Mouse (Mus musculus) embryonic facial prominence, embryonic 14.5 days (tissue): Measurements from ENCODE around the gene Slc35b2. TPM values are rescaled to one million over a fixed set of nuclear protein-coding genes. Genes with fewer than 3 reads are reported as not detected.
A peak's percentile ranks its signal among the peaks of the same experiment; 100 is the strongest.

Source experiments
- ATAC-seq: fragments of 200-750 bp; cut with Nextera tagmentation; 2 replicates; pipeline ENCODE4 v1.8.0; 2017; ENCODE audit warnings: low read depth, moderate number of reproducible peaks, moderate TSS enrichment
- DNase-seq: peaks from one replicate; pipeline ENCODE4 v3.0.0-alpha.2; 2015; ENCODE audit warnings: low spot score
- H3K27ac ChIP-seq: fragments of 300-500 bp; sonication (generic); replicated peaks from 2 replicates; pipeline ENCODE4 v1.5.1; 2014; ENCODE audit warnings: low read depth, mild to moderate bottlenecking, low read length, moderate library complexity
- H3K27me3 ChIP-seq: fragments of 300-500 bp; sonication (generic); replicated peaks from 2 replicates; pipeline ENCODE4 v1.6.1; 2014; ENCODE audit warnings: low read length; ENCODE audit not compliant: control insufficient read depth, insufficient read depth
- H3K36me3 ChIP-seq: fragments of 300-500 bp; sonication (generic); 2 replicates; pipeline ENCODE4 v1.6.1; 2014; ENCODE audit warnings: low read length, mixed read lengths; ENCODE audit not compliant: control insufficient read depth, insufficient read depth
- H3K4me1 ChIP-seq: fragments of 300-500 bp; sonication (generic); 2 replicates; pipeline ENCODE4 v1.6.1; 2014; ENCODE audit warnings: antibody characterized with exemption, low read length; ENCODE audit not compliant: control insufficient read depth, insufficient read depth
- H3K4me2 ChIP-seq: fragments of 300-500 bp; sonication (generic); 2 replicates; pipeline ENCODE4 v1.6.1; 2014; ENCODE audit warnings: low read depth, mild to moderate bottlenecking, low read length, moderate library complexity, mixed read lengths
- H3K4me3 ChIP-seq: fragments of 300-500 bp; sonication (generic); 2 replicates; pipeline ENCODE4 v1.5.1; 2014; ENCODE audit warnings: low read depth, mild to moderate bottlenecking, low read length
- H3K9ac ChIP-seq: fragments of 300-500 bp; sonication (generic); 2 replicates; pipeline ENCODE4 v1.6.1; 2014; ENCODE audit warnings: low read depth, mild to moderate bottlenecking, low read length, moderate library complexity, mixed read lengths
- H3K9me3 ChIP-seq: fragments of 300-500 bp; sonication (generic); 2 replicates; pipeline ENCODE4 v1.6.1; 2016; ENCODE audit warnings: low read length; ENCODE audit not compliant: control insufficient read depth
- WGBS: fragments of 180-500 bp; shearing (Covaris S2); extraction: QIAGEN DNeasy Blood & Tissue Kit; methylation state at CpG from one replicate; pipeline ENCODE4 v1.1.7; 2014; 5-methylcytosine and 5-hydroxymethylcytosine counted together
- polyA plus RNA-seq: library from polyadenylated mRNA; unstranded; fragments of >200 nt; fragmentation: Nextera tagmentation; extraction: Ambion mirVana; gene quantifications from 2 replicates; pipeline ENCODE4 v1.2.1, GENCODE M21; 2014

The Slc35b2 gene
- polyA plus RNA-seq, 1 experiment from 2014 or later = 139 TPM

DNA sequence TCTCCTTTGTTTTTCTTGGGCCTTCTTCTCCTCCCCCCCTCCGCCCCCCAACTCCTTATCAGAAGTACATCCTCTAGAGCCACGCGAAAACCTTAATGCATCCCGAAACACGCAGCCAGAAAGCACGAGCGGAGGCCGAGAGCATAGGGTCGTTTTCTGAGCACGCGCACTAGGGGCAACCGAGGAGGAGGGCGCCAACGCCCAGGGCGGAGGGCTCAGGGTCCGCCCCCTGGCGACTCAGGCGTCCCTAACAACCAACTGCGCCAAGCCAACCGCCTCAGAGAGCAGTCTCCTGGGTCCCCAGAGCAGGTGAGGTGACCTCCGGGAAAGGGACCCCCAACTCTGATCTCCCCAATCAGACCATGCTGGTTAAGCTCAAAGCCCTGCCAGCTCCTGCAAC lies 40.4 kb upstream of the Slc35b2 start, which contains the start of gene Tcte1:
TSS of gene Tcte1 (plus strand) at position 172 of the 400 bp plus-strand sequence.
- DNase-seq = peak; percentile 80
- ATAC-seq = peak; percentile 90
- 2% methylated on average over 20 of the region's 21 CpGs for WGBS

DNA sequence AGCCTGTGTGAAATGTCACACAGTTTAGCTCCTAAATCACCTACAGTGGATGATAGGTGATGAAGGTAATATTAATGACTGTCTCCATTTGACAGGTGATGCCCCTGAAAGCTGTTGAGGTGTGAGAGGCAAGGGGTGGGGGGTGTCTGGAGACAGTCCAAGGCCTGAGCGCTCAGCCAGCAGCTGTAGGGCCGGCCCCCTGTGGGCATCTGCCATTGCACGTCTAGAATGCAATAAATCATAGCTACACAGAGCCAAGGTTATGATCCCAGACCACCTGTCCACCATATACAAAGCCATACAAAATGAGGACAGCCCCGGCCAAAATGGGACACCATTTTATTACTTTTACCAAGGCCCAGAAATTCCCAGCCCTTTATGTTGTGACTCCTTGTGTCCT lies 38.7 kb upstream of the Slc35b2 start:
- Histone ChIP-seq H3K36me3 (no peaks in the 10 kb centered on the region; the same call in 1 of the 2 replicates), H3K4me2 (no peak overlapping the region), H3K27ac (no peak overlapping the region), H3K9ac (no peak overlapping the region), H3K27me3 (peaks cover 7% of the 10 kb centered on the region; the same call in 1 of the 2 replicates), H3K4me1 (no peaks in the 10 kb centered on the region), H3K4me3 (no peak overlapping the region), H3K9me3 (no peaks in the 10 kb centered on the region)
- DNase-seq = no peak
- 65% methylated on average over 4 of the region's 4 CpGs for WGBS
- no peak for ATAC-seq

More for the DNA sequence above, 40.4 kb upstream of the Slc35b2 start, which contains the start of gene Tcte1:
- Histone ChIP-seq H3K27me3 (peaks cover 5% of the 10 kb centered on the region; the same call in 1 of the 2 replicates), H3K9ac (peak within 1 kb of the TSS; percentile 66), H3K9me3 (no peaks in the 10 kb centered on the region), H3K4me2 (peak within 1 kb of the TSS; percentile 81), H3K36me3 (peaks cover 5% of the 10 kb centered on the region; the same call in 1 of the 2 replicates), H3K27ac (no peak within 1 kb of the TSS), H3K4me3 (peak within 1 kb of the TSS; percentile 43), H3K4me1 (no peaks in the 10 kb centered on the region)

DNA sequence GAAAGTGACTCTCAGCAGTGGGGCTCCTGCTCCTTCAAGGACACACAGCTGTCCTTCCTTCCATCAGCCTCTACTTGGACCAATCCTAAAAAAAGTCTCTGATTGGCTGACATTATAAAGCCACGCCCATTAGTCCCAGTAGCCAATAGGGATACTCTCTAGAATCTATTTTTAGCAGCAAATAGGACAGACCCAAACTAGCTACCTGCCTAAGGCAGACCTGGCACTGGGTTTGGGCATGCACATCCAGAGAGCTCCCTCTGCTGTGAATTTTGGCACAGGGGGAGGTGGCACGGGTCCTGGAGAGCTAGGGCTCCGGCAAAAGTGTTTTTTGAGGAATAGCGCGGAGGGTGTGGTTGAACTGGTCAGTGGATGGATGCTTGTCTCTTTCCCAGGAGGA lies 37.1 kb upstream of the Slc35b2 start:
- peaks cover 20% of the 10 kb centered on the region for H3K27me3 ChIP-seq

DNA sequence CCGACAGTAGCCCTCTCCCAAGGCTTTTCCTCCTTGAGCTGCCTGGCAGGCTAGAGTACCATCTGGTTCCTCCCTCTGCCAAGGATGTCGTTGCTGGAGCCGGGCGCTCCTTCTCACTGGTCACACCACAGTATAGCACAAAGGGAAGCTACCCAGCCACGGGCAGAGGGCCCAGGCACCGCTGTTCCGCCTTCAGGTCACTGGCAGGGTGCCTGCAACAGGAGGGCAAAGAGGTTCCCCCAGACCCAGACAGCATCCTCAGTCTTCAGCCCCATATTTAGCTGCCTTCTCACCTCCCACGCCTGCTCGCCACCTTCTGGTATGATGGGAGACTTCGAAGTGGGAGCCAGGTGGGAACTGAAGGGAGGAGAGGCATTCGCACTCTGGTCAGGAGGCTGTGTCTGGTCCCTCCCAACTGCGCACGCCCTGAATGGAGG lies 33.3 kb upstream of the Slc35b2 start:
- no peaks in the 10 kb centered on the region for H3K36me3 ChIP-seq
- no peaks in the 10 kb centered on the region for H3K4me1 ChIP-seq
- no peak overlapping the region for H3K27ac ChIP-seq
- DNase-seq (no peak), ATAC-seq (no peak)
- H3K9ac ChIP-seq = no peak overlapping the region
- H3K9me3 ChIP-seq = no peaks in the 10 kb centered on the region
- peaks cover 28% of the 10 kb centered on the region for H3K27me3 ChIP-seq
- H3K4me3 ChIP-seq = no peak overlapping the region
- H3K4me2 ChIP-seq = no peak overlapping the region
- WGBS = 41% methylated on average over 13 of the region's 13 CpGs

More for the DNA sequence above, 37.1 kb upstream of the Slc35b2 start:
- no peak for DNase-seq
- WGBS = 10% methylated on average over 5 of the region's 5 CpGs
- Histone ChIP-seq H3K4me3 (no peak overlapping the region), H3K27ac (no peak overlapping the region), H3K4me2 (no peak overlapping the region), H3K4me1 (no peaks in the 10 kb centered on the region), H3K9ac (no peak overlapping the region), H3K9me3 (no peaks in the 10 kb centered on the region), H3K36me3 (no peaks in the 10 kb centered on the region)
- ATAC-seq = no peak

DNA sequence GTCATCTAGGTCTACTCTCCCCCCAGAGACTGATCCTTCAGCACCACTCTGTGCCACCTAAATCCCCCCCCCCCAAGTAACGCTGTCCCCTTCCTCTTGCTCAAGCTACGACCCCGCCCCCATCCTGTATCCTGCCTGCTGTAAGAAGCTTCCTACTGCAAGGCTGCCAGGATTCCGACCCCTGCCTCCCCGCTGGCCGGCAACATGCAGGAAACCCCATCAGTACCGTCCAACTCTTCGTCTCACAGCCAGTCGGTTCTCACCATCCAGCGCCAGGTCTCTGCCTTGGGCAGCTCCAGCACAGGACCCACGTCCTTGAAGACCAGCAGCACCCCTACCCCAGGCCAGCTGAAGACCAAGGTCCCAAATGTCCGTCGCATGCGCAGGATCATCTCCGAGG lies 30.8 kb upstream of the Slc35b2 start:
- WGBS = 54% methylated on average over 15 of the region's 15 CpGs
- DNase-seq = no peak
- H3K4me3 ChIP-seq = no peak overlapping the region
- H3K27ac ChIP-seq = no peak overlapping the region
- H3K4me2 ChIP-seq = no peak overlapping the region
- H3K27me3 ChIP-seq = peaks cover 26% of the 10 kb centered on the region
- no peak for ATAC-seq
- H3K4me1 ChIP-seq = no peaks in the 10 kb centered on the region
- no peaks in the 10 kb centered on the region for H3K36me3 ChIP-seq
- no peak overlapping the region for H3K9ac ChIP-seq
- no peaks in the 10 kb centered on the region for H3K9me3 ChIP-seq

DNA sequence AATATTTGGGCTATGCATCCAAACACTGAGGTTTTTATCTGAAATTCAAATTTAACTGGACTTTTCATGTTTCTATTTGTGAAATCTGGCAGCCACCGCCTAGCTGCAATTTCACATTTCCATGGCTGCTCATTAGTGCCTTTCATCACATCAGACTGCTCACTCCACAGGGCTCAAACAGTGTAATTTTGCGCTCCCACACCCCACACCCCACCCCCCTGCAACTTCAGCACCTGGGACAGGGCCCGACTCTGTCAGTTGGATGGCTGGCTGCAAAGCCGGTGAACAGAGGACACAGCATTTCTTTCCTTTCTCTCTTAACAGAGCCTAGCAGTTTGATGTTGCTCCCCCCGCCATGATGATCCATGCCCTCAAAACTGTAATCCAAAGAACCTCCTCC lies 27.4 kb upstream of the Slc35b2 start:
- H3K27me3 ChIP-seq = peaks cover 22% of the 10 kb centered on the region
- ATAC-seq (no peak), DNase-seq (peak; percentile 35)
- no peak overlapping the region for H3K4me3 ChIP-seq
- H3K36me3 ChIP-seq = no peaks in the 10 kb centered on the region
- H3K4me2 ChIP-seq = no peak overlapping the region
- no peak overlapping the region for H3K9ac ChIP-seq
- WGBS = 12% methylated on average over 5 of the region's 5 CpGs
- no peaks in the 10 kb centered on the region for H3K9me3 ChIP-seq
- no peak overlapping the region for H3K27ac ChIP-seq
- H3K4me1 ChIP-seq = no peaks in the 10 kb centered on the region

DNA sequence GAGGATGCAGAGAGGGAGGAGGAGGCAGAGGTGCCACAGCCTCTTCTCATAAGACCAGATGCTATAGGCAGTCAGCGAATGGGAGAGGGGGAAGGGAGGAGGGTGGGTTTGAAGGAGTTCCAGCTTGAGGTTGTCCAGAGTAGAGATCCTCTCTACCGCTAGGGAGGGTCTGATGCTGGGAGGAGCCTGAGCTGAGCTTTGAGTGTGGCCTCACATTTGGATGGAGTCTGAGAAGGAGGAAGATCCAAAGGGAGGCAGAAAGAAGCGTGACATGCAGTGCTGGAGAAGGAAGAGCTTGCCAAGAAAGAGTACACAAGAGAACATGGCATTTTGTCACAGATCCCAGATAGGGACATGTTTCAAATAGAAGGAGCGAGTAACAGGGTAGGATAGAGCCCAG lies 25.3 kb upstream of the Slc35b2 start:
- no peak overlapping the region for H3K27ac ChIP-seq
- H3K27me3 ChIP-seq = peaks cover 19% of the 10 kb centered on the region
- DNase-seq (no peak), ATAC-seq (no peak)
- H3K4me1 ChIP-seq = no peaks in the 10 kb centered on the region
- H3K9me3 ChIP-seq = no peaks in the 10 kb centered on the region
- no peaks in the 10 kb centered on the region for H3K36me3 ChIP-seq
- WGBS = 69% methylated on average over 4 of the region's 4 CpGs
- no peak overlapping the region for H3K9ac ChIP-seq
- no peak overlapping the region for H3K4me2 ChIP-seq
- no peak overlapping the region for H3K4me3 ChIP-seq

DNA sequence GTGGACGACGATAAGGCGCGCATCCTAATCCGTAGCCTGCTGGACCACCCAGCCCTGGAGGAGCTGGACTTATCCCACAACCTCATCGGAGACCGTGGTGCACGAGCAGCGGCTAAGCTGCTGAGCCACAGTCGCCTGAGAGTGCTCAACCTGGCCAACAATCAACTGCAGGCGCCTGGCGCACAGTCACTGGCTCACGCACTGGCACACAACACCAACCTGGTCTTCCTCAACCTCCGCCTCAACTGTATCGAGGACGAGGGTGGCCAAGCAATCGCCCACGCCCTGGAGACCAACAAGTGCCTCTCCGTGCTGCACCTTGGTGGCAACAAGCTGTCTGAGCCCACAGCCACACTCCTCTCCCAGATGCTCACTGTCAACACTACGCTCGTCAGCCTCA lies 24.0 kb upstream of the Slc35b2 start:
- DNase-seq (no peak), ATAC-seq (no peak)
- Histone ChIP-seq H3K4me1 (peaks cover 5% of the 10 kb centered on the region; the same call in 1 of the 2 replicates), H3K9me3 (no peaks in the 10 kb centered on the region), H3K9ac (no peak overlapping the region), H3K27ac (no peak overlapping the region), H3K4me2 (no peak overlapping the region), H3K36me3 (peaks cover 7% of the 10 kb centered on the region; the same call in 1 of the 2 replicates), H3K4me3 (no peak overlapping the region), H3K27me3 (peaks cover 30% of the 10 kb centered on the region)
- 74% methylated on average over 21 of the region's 21 CpGs for WGBS

DNA sequence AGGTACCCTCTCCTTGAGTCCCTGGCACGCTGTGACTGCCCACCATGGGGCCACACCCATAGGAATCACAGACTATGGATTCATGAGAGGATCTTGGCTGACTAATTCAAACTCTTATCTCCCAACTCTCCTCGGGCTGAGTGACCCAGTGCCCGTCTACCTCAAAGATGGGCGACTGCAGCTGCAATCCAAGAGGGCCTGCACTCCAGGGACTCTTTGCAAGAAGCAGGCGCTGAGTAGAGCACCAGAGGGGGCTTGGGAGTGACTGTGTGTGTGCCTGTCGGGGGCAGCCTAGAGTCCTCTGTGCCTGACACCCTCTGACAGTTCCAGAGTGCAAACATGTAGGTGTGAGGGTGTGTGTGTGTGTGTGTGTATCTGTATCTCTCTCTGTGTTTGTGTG lies 21.5 kb upstream of the Slc35b2 start:
- peaks cover 20% of the 10 kb centered on the region for H3K36me3 ChIP-seq
- DNase-seq (no peak), ATAC-seq (no peak)
- H3K9ac ChIP-seq = no peak overlapping the region
- 26% methylated on average over 6 of the region's 6 CpGs for WGBS
- H3K9me3 ChIP-seq = no peaks in the 10 kb centered on the region
- peaks cover 5% of the 10 kb centered on the region; the same call in 1 of the 2 replicates for H3K4me1 ChIP-seq
- H3K4me3 ChIP-seq = no peak overlapping the region
- H3K27ac ChIP-seq = no peak overlapping the region
- H3K27me3 ChIP-seq = peaks cover 51% of the 10 kb centered on the region
- H3K4me2 ChIP-seq = no peak overlapping the region
